Mouse (Mus musculus) gastrocnemius, postnatal 36 days (tissue): ENCODE measurements around the gene Pfkfb2. TPM values are rescaled to one million over a fixed set of nuclear protein-coding genes. Genes with fewer than 3 reads are reported as not detected.
"Not testable (repeated sequence)": the region's sequence is repeated elsewhere in the genome, so short reads cannot be mapped to it uniquely, and the experiment has no call there.

Source experiments
- DNase-seq, 2 experiments: peaks; one replicate each; pipeline ENCODE4 v3.0.0; 2022
- intact Hi-C: fragments of 180-260 bp; cut with DNase I; formaldehyde crosslinking; loops from one replicate; pipeline ENCODE4 v1.15.1; 2025
- total RNA-seq, 2 experiments: library from RNA; stranded (reverse); gene quantifications; 2 replicates each; pipeline ENCODE4 v1.2.3; 2021

The Pfkfb2 gene
- total RNA-seq, 2 experiments from 2014 or later: 9.6 to 12.8 TPM

DNA sequence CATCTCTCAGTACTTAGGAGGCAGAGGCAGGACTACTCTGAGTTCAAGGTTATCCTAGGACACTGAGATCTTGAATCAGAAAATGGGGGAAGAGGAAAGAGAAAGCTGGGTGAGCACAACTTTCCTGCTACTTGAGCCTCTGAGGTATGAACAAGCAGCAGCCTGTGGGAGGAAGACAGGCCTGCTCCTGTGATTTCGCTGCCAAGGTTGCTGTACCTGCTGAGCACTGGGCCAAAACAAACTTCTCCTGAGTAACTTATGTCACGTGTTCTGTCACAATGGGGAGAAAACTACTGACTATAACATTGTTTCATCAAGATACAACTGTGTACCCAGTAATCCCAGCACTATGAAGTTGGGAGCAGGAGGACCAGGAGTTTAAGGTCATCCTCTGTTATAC lies 25.4 kb downstream of the Pfkfb2 start:
- intact Hi-C loops: no loop called here

DNA sequence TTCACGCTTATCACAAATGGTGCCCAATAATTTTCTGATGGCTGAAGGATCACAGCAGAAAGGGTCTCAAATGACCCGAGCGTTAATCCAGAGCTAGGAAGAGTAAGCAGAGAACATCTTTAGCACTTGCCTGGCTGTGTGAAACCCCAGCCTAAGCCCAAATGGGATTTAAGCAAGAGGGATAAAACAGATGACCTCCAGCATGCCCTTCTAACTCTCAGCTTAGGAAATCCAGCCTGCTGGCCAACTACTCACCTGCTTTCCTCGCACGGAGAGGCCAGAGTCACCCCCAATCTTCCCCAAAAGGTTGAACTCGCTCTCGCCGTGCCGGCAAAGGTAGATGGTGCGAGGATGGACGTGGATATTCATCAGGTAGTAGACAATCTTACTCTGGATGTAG lies 27.1 kb downstream of the Pfkfb2 start:
- DNase-seq: no peak
- intact Hi-C loops: no loop called here

More for the DNA sequence above, 25.4 kb downstream of the Pfkfb2 start:
- DNase-seq: no peak

DNA sequence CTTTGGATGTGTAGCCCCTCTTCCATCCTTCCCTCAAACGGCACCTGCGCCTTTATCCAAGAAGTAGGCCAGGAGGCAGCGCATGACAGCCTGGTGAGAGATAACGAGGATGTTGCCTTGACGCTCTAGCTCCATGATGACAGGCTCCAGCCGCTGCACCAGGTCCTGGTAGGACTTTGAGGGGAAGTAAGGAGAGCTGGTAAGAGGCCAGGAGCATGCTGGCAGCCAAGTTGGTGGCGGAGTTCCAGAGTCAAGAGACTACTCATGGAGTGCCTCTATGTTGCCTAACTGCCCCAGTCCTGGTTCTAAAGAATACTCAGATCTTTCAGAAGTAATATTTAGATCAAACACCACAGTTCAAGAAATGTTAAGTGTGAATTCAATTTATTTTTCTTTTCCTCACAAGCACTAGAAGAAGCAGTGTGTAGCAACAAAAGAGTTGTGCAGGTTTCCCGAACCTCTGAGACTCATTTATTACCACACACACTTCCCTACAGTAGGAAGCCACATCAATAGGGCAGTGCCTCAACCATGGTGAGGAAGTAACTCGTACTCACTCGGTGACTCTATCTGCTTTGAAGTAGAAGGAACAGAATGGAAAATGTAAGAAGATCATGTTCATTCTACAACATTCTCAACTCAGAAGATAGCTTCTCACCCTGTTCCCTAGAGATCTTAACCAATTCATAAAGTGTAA lies 29.0 kb downstream of the Pfkfb2 start:
- intact Hi-C loops: no loop called here
- DNase-seq: no peak

DNA sequence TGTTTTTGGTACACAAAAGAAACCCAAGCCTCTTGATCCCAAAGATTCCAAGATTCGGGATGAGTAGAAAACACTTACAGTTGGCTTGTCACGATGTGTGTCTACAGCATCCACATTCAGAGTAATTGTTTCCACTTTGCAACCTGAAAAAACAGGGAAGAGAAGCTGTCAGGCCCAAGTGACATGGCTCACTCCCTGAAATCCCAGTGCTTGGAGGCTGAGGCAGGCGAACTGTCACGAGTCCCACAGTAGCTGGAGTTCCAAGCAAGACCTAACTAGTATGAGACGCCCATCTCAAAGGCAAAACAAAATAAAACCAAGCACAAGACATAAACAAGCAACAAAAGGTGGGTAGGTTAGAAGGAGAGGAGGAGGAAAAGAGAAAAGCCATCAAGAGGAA lies 30.5 kb downstream of the Pfkfb2 start:
- no peak for DNase-seq
- intact Hi-C loops: no loop called here

DNA sequence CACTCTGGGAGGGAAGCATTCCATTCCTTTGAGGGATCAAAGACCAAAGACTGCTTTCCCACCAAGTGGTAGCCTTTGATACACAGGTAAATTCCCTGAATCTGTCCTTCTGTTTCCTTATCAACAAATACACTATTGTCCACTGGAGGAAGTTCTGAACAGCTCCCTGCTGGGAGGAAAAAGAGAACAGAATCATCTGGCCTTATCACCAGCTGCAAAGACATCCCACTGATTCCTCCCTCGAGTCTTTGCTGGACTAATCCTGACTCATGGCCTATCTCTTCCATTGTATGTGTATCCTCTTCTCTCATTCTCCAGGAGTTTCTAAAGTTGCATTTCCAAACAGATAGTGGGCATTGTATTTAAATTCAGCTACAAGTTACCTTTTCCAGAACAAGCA lies 45.1 kb downstream of the Pfkfb2 start:
- intact Hi-C loops: no loop called here
- no peak for DNase-seq

DNA sequence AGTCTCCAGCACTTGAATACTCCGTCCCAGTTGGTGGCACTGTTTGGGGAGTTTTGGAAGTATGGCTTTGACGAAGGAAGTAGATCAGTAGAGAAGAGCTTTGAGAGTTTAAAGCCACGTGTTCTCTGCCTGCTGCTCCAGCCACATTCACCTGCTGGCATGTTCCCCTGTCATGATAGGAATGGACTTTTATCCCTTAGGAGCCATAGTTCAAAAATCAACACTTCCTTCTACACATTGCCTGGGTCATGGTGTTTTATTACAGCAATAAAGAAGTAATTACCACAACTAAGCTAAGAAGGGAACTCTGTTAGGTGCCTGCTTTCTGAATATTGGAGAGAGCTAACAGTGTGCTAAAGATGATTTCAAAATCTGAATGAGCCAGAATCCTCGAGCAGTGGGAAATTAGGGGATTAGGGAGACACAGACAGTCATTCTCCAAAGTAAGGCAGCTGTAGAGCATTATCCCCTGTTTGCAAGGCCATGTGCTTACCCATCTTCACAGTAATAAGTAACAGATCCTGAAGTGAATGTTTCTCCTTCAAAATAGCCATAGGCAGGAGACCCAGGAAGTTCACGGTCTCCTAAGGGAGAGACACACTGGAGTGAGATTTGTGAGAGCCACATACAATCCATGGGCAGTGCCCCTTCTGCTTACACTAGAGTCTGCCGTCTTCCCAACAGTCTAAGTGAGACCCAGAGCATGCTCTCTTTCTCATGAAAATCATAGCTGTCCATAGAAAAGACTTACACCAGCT lies 47.2 kb downstream of the Pfkfb2 start:
- intact Hi-C loops: no loop called here
- DNase-seq: no peak

DNA sequence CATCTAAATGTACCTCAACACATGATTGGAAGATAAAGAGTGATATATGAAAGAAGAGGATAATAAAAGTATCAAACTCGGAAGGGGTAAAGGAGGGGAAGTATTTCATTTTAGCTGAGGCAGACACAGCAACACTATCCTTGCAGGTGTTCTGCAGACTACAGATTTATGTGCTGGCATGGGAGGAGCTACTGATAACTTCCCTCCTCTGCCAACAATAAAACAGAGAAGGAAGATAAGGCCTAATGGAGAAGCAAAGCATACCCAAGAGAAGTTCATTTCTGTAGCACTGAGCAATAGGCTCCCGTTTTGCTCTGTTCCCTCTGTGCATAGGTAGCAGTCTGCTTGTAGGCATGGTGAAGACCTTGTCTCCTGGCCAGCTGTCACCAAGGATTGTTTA lies 48.0 kb downstream of the Pfkfb2 start:
- no peak for DNase-seq
- intact Hi-C loops: no loop called here

DNA sequence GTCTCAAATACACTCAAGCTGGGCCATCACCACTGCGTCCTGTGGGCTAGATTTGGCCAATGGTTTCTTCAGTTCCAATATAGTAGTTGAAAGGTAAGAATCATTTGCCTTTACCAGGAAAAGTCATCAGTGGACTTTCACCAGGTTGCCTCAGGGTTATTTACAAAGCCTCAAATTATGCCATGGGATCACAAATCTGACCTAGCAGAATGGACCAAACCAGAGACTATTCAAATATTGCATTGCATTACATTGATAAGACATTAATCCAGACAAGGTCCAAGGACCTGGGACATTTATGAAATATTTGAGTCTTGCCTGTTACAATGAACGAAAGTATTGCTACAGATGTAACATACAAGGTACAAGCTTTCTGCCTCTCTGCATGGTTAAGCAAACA lies 50.5 kb downstream of the Pfkfb2 start:
- intact Hi-C loops: no loop called here
- no peak for DNase-seq

DNA sequence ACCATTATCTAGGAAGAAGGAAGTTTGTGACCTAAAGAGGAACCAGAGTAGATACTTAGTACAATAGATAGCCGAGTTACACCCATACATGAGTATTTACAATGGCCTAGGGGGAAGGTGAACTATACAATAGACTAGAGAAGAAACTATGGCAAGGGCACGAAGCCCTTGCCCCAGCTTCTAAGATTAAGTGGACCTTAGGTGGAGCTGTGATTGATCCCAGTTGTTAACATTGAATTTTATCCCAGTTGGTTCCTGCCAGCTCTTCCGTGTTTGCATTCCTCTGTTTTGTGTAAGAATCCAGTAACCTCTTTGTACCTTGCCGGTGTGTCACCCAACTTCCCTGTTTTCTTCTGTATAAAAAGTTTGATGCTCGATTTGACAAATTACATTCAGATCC lies 65.5 kb downstream of the Pfkfb2 start:
- intact Hi-C loops, DNase-seq: not testable (repeated sequence)

DNA sequence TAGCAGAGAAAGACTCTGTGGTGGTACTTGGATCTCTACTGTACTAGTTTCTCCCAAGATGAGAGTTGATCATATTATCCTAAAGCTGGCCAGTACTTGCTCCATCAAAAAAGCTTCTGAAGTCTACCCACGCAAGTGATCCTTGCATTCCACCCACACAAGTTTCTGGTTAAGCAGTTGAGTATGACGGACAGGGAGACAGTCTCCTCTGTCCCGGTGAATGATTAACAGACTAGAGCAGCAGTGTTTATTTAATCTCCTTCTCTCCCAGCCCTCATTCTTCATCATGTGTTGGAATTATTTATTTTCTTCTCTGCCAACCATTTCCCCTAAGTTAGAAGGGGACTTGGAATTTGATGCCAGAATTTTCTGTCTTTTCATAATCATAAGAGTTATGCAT lies 67.6 kb downstream of the Pfkfb2 start, which contains the start of gene C4bp:
TSS of gene C4bp (minus strand) at position 179 of the 400 bp plus-strand sequence.
- no peak for DNase-seq
- intact Hi-C loops: no loop called here

DNA sequence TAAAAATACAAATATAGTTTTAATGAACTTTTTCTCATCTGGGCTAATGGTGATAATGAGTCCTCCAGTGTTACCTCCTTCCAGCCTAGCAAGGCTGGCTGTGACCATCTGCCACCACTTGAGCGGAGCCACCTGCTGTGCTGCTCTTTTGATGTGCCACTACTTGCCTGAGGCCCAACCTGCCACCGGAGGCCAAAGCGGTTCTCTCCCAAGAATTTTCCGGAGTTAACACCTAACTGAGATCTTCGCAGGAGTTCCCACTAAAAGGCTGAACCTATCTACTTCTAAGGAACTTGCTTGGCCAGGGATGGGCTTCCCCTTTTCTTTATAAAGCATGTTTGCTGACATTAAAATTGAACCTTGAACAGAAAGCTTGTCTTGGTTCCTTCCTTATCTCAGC lies 69.4 kb downstream of the Pfkfb2 start:
- DNase-seq, intact Hi-C loops: not testable (repeated sequence)

DNA sequence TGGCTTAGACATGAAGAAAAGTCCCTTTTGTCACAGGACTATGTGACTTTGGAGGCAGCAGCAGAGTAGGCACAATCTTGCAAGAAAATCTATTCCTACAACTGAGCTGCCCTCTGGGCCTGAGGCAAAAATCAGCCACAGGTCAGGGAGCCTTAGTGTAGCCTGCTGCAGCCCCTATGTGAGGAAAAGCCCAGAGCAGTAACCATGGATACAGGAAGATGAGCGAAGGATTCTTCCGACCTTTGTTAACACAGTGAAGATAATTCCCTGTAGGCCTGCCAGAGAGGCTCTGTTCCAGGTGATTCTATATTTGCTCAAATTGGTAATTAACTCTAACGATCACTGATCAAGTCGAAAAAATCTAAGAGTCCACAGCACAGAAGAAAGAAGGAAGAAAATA lies 85.0 kb downstream of the Pfkfb2 start:
- DNase-seq: no peak
- intact Hi-C loops: no loop called here

DNA sequence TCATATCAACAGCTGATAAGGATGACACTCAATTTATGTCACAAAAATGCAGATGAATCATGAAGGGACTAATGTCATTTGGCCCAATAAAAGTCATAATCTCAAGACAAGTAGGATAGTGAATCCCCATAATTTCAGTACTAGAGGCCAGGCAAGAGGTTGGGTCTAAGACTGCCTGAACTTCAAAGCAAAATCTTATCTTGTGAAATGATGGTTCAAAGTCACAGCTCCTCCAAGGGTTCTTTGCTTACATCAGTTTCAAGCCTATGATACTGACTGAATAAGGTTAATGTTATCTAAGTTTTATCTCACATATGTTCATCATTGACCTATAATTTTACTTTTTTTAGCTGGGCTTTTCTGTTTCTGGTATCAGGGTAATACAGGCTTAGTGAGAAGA lies 88.1 kb downstream of the Pfkfb2 start:
- DNase-seq: no peak
- intact Hi-C loops: no loop called here

Other genes starting within 250 kb of the Pfkfb2 start
- gene Zp3r, start 99.6 kb downstream of the Pfkfb2 start, total RNA-seq: not detected
- not detected for gene C4bp, start 67.6 kb downstream of the Pfkfb2 start, total RNA-seq
- gene Gm29427, start 13.5 kb downstream of the Pfkfb2 start, total RNA-seq: not detected
- gene Yod1, start 11.9 kb downstream of the Pfkfb2 start, total RNA-seq: 1 to 10 TPM; 3.0 to 3.9 TPM
- gene AA986860, start 2.7 kb upstream of the Pfkfb2 start, total RNA-seq: under 1 TPM; 0.15 to 0.30 TPM
- gene Fcamr, start 71.6 kb upstream of the Pfkfb2 start, total RNA-seq: under 1 TPM in 1 of 2 experiments, not detected in 1; 0.27 TPM
- under 1 TPM in 1 of 2 experiments, not detected in 1; 0.13 TPM for gene Pigr, start 97.4 kb upstream of the Pfkfb2 start, total RNA-seq
- gene Fcmr, start 136.4 kb upstream of the Pfkfb2 start, total RNA-seq: not detected
- not detected for gene Il24, start 158.2 kb upstream of the Pfkfb2 start, total RNA-seq
- not detected for gene Il20, start 182.2 kb upstream of the Pfkfb2 start, total RNA-seq
- gene Il19, start 210.9 kb upstream of the Pfkfb2 start, total RNA-seq: not detected